Mouse (Mus musculus) embryo, embryonic 11.5 days (tissue): Measurements from ENCODE around the gene Slc12a9.
"Not testable (repeated sequence)": the region's sequence is repeated elsewhere in the genome, so short reads cannot be mapped to it uniquely, and the experiment has no call there.

Experiments
- DNase-seq: peaks from one replicate; pipeline ENCODE4 v3.0.0-alpha.2; 2012; ENCODE audit warnings: low read depth, low spot score

The Slc12a9 gene

DNA sequence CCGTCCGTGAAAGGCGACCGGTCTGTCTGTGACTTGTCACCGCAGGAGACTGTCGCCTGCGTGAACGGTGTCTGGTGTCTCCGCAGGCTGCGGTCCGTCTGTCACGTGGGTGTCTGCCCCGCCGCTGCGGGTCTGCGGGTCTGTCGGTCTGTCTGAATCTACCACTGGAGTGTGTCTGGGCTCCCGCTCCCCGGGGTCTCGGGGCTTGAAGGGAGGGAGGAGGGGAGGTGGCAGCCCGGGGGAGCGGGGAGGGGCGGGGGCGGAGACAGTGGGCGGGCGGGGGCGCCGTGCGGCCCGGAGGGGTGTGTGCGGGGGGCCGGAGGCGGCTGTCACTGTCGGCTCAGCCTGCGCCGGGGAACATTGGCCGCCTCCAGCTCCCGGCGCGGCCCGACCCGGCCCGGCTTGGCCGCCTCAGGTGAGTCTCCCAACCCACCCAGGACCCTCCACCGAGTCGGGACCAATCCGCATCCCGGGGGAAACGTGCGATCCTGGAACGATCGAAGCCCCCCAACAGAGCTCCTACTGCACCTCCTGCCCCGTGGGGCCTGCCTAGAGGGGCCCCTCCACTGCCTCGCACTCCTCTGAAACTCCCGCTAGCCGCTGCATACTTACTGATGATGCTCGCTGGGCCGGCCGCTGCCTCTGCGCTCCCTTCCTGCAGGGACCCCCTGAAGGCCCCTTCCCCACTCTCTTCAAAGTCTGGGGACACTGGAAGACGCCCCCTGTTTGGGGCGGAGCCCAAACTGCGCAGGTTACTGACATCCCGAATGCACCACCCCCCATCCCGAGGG is 45.2 kb downstream of the Slc12a9 start:
- DNase-seq, result no peak

DNA sequence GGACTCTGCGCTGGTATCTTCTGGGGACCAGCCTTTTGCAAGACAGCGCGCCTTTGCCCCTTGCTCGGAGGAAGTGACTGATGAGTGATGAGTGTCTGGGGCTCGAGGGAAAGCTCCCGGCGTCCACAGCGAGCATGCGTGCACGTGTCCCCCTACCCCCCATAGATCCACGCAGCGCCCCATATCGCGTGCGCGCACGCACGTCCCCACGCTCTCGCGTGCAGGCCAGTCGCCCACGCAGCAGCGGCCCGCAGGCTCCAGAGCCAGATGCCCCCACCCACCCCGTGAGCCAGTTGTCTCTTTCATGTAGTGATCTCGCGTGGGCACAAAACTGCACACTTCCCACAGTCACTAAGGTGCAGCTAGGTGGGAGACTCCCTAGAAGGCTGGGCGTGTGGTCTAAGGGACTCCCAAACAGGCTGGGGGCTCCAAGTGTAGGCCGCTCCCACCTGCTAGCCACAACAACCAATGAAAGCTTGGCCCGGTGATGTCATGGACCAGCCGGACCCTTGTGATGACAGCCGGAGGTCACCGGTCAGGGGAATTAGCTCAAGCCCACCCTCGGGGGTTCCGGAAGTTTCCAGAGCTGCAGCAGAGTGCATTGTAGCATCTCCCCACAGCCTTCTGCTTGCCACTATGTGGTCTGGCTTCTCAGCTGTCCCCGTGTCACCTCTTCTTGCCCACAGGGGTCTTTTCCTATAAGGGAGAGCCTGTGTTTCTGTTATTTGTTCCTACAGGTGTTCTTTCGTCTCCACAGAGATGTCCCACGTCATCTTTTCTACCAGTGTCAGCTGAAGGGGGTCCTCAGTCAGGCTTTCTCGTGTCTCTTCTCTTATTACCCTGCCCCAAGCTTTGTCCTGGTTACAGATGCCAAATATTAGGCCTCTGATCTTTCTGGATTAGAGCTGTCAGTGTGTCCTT is 46.1 kb downstream of the Slc12a9 start, which contains the start of gene Ache:
Gene Ache (plus strand): TSS at position 488 of the 921 bp plus-strand sequence.
- no peak for DNase-seq

DNA sequence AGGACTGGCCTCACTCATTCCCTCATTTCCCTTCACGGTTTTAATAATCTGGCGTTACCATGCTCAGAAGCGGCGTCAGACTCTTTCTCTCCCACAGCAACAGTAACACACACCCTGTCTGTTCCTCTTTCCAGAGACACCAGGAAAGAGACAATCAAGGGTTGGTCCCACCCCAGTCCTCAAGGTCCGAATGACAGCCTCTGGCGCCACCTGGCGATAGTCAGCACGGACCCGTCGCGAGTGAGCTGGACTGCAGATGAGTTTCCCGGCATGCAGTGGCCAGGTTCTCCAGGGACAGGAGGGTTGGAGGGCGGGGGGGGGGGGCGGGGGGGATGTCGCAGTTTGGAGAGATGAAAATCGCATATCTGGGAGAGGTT is 46.8 kb downstream of the Slc12a9 start:
- DNase-seq, result peak; percentile 79

DNA sequence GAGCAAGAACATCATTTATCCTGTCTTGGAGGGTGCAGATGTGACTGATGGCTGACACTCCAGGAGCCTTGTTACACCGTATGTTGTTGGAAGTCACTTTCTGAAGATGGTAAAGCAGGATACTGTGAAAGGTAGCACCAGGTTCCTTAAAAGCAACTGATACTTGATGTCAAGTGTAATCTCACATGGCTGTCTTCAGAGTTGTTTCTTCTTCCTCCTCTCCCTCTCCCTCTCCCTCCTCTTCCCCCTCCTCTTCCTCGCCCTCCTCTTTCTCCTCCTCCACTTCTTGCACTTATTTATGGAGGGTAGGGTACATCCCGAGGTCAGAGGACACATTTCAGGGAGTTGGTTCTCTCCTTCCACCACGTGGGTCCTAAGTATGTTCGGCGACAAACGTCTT is 47.4 kb downstream of the Slc12a9 start:
- no peak for DNase-seq

DNA sequence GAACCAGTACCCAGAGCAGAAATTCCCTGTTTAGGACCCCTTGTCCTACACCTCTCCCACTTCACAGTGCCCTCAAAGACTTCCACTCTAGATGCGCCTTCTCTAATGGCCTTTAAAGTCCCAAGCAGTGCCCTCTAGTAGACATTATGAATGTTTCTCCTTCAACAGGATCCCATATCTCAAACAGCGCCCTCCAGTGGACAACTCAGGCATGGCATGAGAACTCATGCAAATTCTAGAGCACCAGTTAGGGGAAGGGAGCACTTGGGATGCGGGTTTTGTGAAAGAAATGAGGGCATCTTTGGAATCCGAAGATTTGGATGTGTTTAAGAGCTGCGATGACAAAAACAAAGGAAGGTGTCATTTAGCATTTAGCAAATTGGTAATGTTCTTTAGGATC is 48.4 kb downstream of the Slc12a9 start:
- DNase-seq, result no peak

DNA sequence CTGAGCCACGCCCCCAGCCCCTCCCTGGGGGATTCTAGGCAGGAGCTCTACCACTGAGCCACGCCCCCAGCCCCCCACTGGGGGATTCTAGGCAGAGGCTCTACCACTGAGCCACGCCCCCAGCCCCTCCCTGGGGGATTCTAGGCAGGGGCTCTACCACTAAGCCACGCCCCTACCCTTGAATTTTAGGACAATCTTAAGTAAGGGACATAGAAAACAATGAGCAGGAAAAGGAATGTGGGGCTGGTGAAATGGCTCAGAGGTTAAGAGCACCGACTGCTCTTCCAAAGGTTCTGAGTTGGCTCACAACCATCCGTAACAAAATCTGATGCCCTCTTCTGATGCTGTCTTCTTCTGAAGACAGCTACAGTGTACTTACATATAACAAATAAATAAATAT is 49.0 kb downstream of the Slc12a9 start:
- DNase-seq, result not testable (repeated sequence)

DNA sequence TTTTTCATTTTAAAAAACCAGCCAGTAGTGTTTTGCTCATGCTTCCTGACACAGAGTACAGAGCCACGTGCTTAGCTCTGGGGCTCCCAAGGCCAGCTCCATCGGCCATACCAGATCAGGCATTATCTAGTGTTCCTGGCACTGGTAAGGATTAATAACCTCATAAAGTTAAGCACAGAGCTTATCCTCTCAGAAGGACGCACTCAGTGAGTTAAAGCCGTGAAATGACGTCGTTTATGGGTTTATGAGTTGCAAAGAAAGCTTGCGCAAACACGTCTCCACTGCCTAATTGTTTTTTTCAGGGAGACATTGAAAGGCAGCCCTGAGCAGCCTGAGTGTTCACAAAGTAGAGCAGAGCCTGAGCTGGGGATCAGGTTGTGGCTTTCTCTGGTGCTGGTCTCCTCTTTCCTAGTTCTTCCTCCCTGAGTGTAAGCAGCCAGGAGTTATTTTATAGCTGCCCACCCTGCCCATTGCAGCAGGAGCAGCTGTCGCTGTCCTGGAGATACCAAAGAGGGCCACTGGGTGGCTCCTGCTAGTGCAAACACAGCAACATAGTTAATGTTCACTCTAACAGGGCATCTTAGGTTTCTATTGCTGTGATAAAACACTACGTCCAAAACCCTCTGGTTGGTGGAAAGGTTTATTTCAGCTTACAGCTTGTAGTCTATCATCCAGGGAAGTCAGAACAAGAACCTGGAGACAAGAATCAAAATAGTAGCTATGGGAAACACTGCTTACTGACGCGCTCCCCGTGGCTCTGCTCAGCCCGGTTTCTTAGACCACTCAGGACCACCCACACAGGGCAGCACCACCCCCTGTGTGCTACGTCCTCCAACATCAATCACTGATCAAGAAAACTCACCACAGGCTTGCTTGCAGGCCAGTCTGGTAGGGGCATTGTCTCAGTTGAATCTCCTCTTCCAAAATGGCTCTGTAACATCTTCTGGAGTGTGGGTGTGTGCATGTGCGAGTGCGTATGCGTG is 55.7 kb downstream of the Slc12a9 start:
- no peak for DNase-seq

DNA sequence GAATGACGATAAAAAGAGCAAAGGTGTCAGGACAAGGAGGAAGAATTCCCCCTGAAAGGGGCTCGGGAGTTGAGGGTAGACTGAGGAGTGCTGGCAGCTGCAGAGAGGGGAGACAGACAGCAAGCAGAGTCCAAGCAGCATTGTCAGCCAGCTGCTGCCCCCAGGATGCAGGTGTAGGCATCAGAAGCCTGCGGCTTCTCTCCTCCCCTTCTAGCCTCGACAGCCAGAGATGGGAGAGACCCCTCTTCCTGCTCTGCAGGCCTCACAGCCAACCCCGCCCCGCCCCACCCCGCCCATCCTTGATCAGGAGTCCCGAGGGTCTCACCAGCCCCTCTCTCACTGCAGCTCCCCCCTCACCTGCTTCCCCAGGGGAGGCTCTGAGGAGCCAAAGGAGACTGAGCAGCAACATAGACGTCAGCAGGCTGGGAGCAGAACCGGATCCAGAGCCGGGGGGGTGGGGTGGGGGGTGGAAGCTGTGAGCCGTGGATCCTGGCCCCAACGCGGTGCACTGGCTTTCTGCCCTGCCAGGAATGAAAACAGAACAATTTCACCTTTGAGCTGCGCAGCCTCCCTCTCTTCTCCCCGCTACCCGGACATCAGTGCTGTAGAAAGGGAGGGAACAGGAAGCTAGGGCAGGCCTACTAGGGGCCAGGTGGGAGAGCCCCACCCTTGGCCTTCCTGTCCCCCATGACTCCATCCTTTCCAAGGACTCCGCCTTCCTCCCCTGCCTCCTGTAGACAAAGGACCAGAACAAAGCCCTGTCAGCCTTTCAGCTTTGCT is 65.1 kb downstream of the Slc12a9 start:
- no peak for DNase-seq

DNA sequence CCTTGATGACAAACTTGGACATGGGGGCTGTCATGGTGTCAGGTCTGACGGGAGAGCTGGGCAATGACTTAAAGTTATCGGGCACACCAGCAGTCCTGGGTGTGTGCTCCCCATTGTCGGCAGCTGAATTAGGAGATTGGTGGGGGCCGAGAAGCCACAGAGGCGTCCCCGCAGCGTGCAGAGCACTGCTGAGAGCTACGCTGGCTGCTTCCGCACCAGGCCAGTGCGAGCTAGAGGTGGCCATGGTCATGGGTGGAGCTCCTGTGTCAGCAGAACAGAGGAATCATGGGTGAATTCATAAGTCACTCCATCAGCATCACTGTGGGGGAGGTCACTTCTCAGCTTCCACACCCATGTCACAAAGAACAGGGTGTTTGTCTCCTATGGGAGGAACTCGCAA is 68.6 kb downstream of the Slc12a9 start:
- DNase-seq, result no peak
